Mouse (Mus musculus): Measurements from ENCODE around the gene Rfc3.
"Not testable (repeated sequence)": the region's sequence is repeated elsewhere in the genome, so short reads cannot be mapped to it uniquely, and the experiment has no call there.

Rfc3 gene

DNA sequence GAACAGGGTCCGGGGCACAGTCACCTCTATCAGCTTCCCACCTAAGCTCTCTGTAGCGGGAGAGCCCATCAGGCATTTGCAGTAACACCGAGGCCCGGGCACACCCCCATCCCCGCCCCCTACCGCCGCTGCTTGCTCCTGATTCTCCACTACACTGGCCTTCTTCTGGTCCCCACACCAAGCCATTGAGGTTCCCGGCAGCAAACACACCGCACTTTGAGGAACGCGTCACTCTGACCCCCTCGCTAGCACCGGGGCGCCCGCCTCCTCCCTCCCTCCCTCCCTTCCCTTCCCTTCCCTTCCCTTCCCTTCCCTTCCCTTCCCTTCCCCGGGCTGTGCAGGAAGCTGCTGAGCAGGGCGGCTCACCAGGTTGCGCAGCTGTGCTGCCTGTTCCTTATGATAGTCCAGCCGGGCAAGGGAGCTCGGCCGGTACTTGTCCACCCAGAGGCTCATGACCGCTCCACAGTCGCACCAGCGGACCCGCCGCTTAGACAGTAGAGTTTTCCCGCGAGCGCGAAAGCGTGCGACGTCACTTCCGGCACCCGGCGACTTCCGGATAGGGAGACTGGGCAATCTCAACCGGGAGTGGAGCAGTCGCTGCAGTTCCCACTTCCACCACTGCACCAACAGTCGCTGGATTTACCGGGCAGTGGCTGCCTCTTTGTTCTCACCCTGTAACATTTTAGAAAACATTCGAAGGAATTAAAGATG is at the start of gene Rfc3:
TSS of gene Rfc3 (minus strand) at position 543 of the 711 bp plus-strand sequence.
- DNase-seq (ENCODE audit: low spot score) = peak; percentile 98

DNA sequence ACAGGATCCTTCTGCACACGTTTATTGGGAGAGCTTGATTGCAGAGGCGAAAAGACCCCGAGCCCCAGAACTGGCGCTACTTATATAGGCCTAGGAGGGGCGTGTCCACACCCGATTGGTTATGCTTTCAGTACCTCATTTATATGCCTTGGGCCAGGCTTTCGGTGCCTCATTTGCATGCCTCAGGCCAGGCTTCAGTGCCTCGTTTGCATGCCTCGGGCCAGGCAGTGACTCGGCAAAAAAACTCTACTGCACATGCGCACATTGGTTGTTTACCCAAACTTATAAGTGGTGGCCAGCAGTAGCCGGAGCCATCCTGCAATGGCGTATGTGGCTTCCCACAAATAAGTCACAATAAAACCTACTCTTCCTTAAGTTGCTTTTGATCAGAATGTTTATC is 42.6 kb upstream of the Rfc3 start:
- DNase-seq (ENCODE audit: low spot score) = not testable (repeated sequence)

DNA sequence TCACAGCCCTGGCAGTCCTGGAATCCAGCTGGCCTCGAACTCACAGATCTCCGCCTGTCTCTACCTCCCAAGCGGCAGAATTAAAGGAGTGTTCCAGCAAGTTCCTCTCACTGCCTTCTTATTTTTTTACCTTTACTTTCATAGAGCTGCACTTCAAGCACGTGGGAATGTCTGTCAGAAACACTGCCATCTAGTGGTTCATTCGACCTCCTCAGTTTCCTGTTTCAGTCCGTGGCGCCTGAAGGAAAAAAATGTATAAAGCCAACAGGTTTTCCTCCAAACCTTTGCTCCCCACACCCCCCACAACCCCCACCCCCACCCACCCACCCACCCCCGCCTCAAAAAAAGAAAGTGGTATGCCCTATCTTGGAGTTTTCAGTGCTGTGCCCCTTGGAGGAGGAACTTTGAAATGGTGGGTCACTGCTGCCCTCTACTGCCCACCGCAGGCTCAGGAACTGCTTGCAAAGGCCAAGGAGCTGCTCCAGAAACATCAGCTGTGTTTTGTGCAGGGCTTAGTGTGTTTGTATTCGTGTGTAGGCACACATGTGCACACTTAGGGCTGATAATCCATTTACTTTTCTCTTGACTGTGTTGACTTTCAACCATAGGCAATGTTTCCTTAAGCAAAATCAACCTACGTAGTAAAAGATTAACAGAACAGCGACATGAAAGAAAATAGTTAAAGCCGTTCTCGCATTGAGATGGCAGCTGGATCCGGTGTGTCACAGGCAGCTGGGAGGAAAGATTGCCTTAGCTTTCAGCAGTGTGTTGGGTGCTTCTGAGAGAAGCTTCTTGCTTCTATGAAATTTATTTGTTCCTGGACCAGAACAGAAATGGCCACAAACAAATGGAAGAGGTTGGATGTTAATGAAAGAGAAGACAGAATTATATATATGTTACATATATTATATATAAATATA is 35.8 kb upstream of the Rfc3 start:
- DNase-seq (ENCODE audit: low spot score) = peak; percentile 87

DNA sequence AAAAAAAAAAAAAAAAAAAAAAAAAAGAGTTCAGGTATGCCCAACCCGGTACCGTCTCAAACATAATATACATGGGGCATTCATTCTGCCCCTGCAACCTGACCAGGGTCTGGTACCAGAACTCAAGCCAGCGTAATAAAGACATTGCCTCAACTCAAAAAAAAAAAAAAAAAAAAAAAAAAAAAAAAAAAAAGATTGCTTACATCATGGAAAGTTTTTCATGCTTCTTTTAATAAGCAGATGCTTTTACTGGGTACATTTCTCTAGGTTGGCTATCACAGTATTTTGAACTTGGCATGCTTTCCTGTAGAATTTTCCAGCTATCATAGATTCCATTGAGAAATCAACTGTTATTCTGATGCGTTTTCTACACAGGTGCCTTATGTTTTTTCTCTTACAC is 11.2 kb upstream of the Rfc3 start:
- DNase-seq (ENCODE audit: low spot score) = no peak

- no peak for DNase-seq (ENCODE audit: low spot score)
Measured at GRCm38 (mm10) chr5:151651411-151651784, 356 bp upstream of the Rfc3 start.

DNA sequence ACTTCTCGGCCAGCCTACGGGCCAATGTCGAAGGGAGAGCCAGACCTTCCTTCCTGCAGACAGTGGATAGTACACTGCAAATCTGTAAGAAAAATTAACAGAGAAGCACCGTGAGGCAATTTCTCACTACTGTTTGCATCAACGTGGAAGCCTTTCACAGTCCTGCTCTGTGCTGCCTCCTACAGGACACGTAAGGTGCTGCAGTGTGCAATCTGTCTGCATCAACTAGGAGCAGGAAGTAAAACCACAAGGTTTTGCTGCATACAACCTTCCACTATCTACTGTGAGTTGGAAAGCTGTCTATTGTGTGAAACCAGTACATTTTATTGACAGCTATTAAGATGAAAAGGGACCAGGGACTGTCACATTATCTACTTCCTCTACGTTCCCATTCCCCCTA is 6.2 kb downstream of the Rfc3 start:
- peak; percentile 51 for DNase-seq (ENCODE audit: low spot score)

GRCm38 (mm10) chr5:151642867-151643266 is 8.2 kb downstream of the Rfc3 start:
- DNase-seq (ENCODE audit: low spot score) = no peak

DNA sequence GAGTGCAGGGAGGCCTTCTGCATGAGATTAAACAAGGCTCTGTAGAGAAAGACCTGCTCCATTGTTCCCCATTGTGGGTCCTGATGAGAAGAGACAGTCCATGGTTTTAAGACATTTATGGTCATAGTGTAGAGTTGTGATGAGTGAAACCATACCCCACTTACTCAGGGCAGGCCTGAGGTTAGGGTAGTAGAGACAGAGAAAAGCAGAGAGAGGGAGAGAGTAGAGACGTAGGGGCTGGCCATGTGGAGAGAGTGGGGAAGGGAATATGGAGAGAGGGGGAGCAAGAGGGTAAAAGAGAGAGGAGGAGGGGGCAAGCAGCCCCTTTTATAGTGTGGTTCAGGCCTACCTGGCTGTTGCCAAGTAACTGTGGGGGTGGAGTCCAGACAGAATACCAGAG is 8.9 kb downstream of the Rfc3 start:
- DNase-seq (ENCODE audit: low spot score) = no peak

DNA sequence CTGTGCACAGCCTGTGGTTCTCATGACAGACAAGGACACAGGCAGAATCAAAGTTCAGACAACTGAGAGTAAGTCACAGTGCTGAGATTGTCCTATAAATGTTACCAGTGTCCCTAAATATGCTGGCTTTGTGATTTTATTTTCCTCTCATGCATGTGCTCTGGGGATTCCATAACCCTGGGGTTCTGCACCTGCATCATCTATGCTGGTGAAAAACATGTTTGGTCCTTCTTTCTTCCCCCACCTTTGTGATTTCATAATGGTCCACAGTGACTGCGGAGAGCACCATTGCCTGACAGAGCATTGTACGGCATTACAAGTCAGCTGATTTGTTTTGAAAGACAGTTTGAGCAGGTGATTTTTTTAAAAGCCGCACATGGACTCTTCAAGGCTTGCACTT is 45.1 kb downstream of the Rfc3 start, which contains the start of gene Vmn2r18:
TSS of gene Vmn2r18 (minus strand) at position 101 of the 400 bp plus-strand sequence.
- DNase-seq (ENCODE audit: low spot score) = no peak

DNA sequence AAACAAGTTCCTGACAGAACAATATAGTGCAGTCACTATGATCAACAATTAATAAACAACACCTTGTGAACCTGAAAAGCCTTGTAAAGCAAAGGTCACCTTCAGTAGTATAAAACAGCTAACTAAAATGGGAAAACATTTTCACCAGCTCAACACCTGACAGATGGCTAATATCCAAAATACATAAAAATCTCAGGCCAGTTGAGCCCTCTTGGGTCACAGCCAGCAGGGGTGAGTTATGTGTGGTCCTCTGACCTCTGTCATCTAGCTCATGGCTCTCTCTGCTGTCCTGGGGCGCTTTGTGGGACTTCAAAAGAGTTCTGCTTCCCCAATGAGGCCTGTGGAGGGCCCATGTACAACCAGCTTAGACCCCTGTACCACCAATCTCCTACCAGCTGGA is 49.3 kb downstream of the Rfc3 start:
- no peak for DNase-seq (ENCODE audit: low spot score)
